11 mouse cellular contexts compared by ENCODE assay signal in the genomic region with DNA sequence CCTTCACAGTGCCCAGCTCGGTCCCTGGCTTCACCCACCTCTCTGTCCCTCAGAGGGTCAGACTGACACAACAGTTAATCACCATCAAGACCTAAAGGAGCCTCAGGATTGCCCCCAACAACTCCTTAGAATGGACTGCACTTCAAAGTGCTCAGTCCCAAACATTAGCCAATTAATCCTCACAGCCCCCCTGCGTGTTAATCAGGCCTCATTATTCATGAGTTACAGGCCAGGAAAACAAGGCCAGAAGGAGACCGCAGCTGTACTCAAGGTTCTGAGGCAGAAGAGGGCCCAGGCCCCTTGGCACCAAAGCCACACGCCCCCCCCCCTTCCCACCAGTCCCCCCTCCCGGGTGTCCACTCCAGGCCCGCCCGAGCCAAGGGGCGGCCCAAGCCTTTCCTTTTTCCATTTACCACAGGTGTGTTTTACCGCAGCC.
DNase-seq lines count a peak whose midpoint lies in the region; ATAC-seq and TF ChIP-seq lines count a peak whose summit lies in the region.
"Had no signal": no experiment of that assay in that cellular context is flagged by ENCODE, and none has a peak within 500 bp of the region (broad histone marks: within the 10 kb centered on the region; RNA-seq: fewer than 3 reads in every experiment).

No protein-coding gene starts in this region.

- H3K9ac ChIP-seq in forebrain, embryonic 12.5 days: no peak overlapping the region
- no peak overlapping the region for H3K9ac ChIP-seq in hindbrain, embryonic 15.5 days
- no peak overlapping the region for H3K9ac ChIP-seq in midbrain, postnatal 0 days (replicated peaks; ENCODE audit: low read length, poor library complexity, severe bottlenecking)
- no peak overlapping the region for H3K9ac ChIP-seq in heart, embryonic 12.5 days

- no peaks in the 10 kb centered on the region for H3K36me3 ChIP-seq in forebrain, embryonic 12.5 days (replicated peaks)
- no peaks in the 10 kb centered on the region for H3K36me3 ChIP-seq in hindbrain, embryonic 15.5 days
- no peaks in the 10 kb centered on the region for H3K36me3 ChIP-seq in midbrain, postnatal 0 days (ENCODE audit: insufficient read depth, low read length)
- H3K36me3 ChIP-seq in heart, embryonic 12.5 days: no peaks in the 10 kb centered on the region

- no peak overlapping the region for H3K27ac ChIP-seq in forebrain, embryonic 12.5 days
- no peak overlapping the region for H3K27ac ChIP-seq in hindbrain, embryonic 15.5 days (replicated peaks)
- H3K27ac ChIP-seq in midbrain, postnatal 0 days (ENCODE audit: low read depth, low read length): no peak overlapping the region
- no peak overlapping the region; the same call in 1 of the 2 replicates for H3K27ac ChIP-seq in heart, embryonic 12.5 days (ENCODE audit: poor library complexity, severe bottlenecking)

- H3K4me2 ChIP-seq in forebrain, embryonic 12.5 days: peak overlapping the region; percentile 22
- no peak overlapping the region for H3K4me2 ChIP-seq in hindbrain, embryonic 15.5 days
- H3K4me2 ChIP-seq in midbrain, postnatal 0 days (ENCODE audit: low read depth, low read length, poor library complexity, severe bottlenecking): no peak overlapping the region
- H3K4me2 ChIP-seq in heart, embryonic 12.5 days: no peak overlapping the region

- ATAC-seq in forebrain, embryonic 12.5 days (ENCODE audit: low FRiP score): peak; percentile 65; the same call in 1 of the 2 replicates
- peak; percentile 79 for ATAC-seq in hindbrain, embryonic 15.5 days (ENCODE audit: low FRiP score, low read depth)
- ATAC-seq in midbrain, postnatal 0 days (ENCODE audit: low FRiP score): 0 out of 2 replicates have a peak, but pooled peaks have one; percentile 16
- no peak for ATAC-seq in heart, embryonic 12.5 days (ENCODE audit: insufficient number of reproducible peaks, low FRiP score)

- 7% methylated on average over 9 of the region's 9 CpGs for WGBS in forebrain, embryonic 12.5 days
- WGBS in hindbrain, embryonic 15.5 days: 14% methylated on average over 8 of the region's 9 CpGs
- 21% methylated on average over 9 of the region's 9 CpGs for WGBS in midbrain, postnatal 0 days
- WGBS in heart, embryonic 12.5 days: 44% methylated on average over 9 of the region's 9 CpGs

- intact Hi-C loops in left cerebral cortex, postnatal 4 days (cut with DNase I): no loop called here

- H3K27me3 ChIP-seq in forebrain, embryonic 12.5 days: 0 out of 2 replicates have a peak, but pooled peaks cover 3% of the 10 kb centered on the region
- no peaks in the 10 kb centered on the region for H3K27me3 ChIP-seq in hindbrain, embryonic 15.5 days
- H3K27me3 ChIP-seq in midbrain, postnatal 0 days (ENCODE audit: insufficient read depth, low read length): no peaks in the 10 kb centered on the region
- H3K27me3 ChIP-seq in heart, embryonic 12.5 days (replicated peaks): no peaks in the 10 kb centered on the region

- peak; percentile 61 for DNase-seq in left cerebral cortex, postnatal 4 days
- no peak for DNase-seq in left cerebral cortex, adult 9 months (ENCODE audit: low spot score in 2 of 2)
- peak; percentile 63 for DNase-seq in midbrain, postnatal 0 days (ENCODE audit: low spot score)
- DNase-seq in spleen, postnatal 36 days (ENCODE audit: low spot score in 2 of 2): no peak
- no peak for DNase-seq in layer of hippocampus, postnatal 36 days
- DNase-seq: gastrocnemius, postnatal 14 days; right cerebral cortex, adult 18-20 months had no signal

- H3K4me1 ChIP-seq in forebrain, embryonic 12.5 days: peaks cover 9% of the 10 kb centered on the region
- H3K4me1 ChIP-seq in hindbrain, embryonic 15.5 days (replicated peaks): 0 out of 2 replicates have a peak, but pooled peaks cover 4% of the 10 kb centered on the region
- no peaks in the 10 kb centered on the region for H3K4me1 ChIP-seq in midbrain, postnatal 0 days (ENCODE audit: insufficient read depth, low read length)
- H3K4me1 ChIP-seq in heart, embryonic 12.5 days (replicated peaks): peaks cover 13% of the 10 kb centered on the region; the same call in 1 of the 2 replicates

- no peak overlapping the region for H3K4me3 ChIP-seq in forebrain, embryonic 12.5 days (replicated peaks)
- no peak overlapping the region for H3K4me3 ChIP-seq in hindbrain, embryonic 15.5 days
- H3K4me3 ChIP-seq in midbrain, postnatal 0 days (ENCODE audit: low read depth, low read length): no peak overlapping the region
- H3K4me3 ChIP-seq in heart, embryonic 12.5 days: no peak overlapping the region
- H3K4me3 ChIP-seq: myocyte had no signal

- H3K9me3 ChIP-seq in forebrain, embryonic 12.5 days: no peaks in the 10 kb centered on the region
- H3K9me3 ChIP-seq in hindbrain, embryonic 15.5 days: no peaks in the 10 kb centered on the region
- H3K9me3 ChIP-seq in midbrain, postnatal 0 days (ENCODE audit: low read length): no peaks in the 10 kb centered on the region
- no peaks in the 10 kb centered on the region for H3K9me3 ChIP-seq in heart, embryonic 12.5 days (replicated peaks)

- no peak for TF ChIP-seq CTCF in midbrain, postnatal 0 days (IDR thresholded peaks at IDR 0.05)

Comparison
In these comparisons a context has a peak if more than half of its experiments do, and no peak if none do; other contexts are left out.
1. DNase-seq: peak in left cerebral cortex, postnatal 4 days (single experiment) and midbrain, postnatal 0 days (single experiment); none in left cerebral cortex, adult 9 months (0 of 2), spleen, postnatal 36 days (0 of 2) and layer of hippocampus, postnatal 36 days (0 of 2).